In genomic region chr12:104356006-104356405, GRCm38 (mm10) we compare ENCODE assay signal across 31 mouse cellular contexts. TPM values are rescaled to one million over a fixed set of nuclear protein-coding genes. Genes with fewer than 3 reads are reported as not detected.
"Had no signal": no experiment of that assay in that cellular context is flagged by ENCODE, and none has a peak within 500 bp of the region (broad histone marks: within the 10 kb centered on the region; RNA-seq: fewer than 3 reads in every experiment).

No protein-coding gene starts in this region.

- H3K27ac ChIP-seq: kidney, postnatal 0 days; liver, embryonic 14.5 days; midbrain, embryonic 10.5 days had no signal

- H3K4me3 ChIP-seq: megakaryocyte, embryonic 14.5 days; midbrain, embryonic 10.5 days had no signal

- DNase-seq: kidney, adult 2 months; kidney, postnatal 36 days; layer of hippocampus, postnatal 36 days; left cerebral cortex, postnatal 4 days; lung, adult 18-20 months; lung, postnatal 14 days; lung, postnatal 4 days; midbrain, embryonic 14.5 days; thymus, adult 18-20 months; thymus, postnatal 14 days; thymus, postnatal 4 days had no signal

- H3K9ac ChIP-seq: liver, embryonic 14.5 days had no signal

- H3K4me1 ChIP-seq: midbrain, embryonic 10.5 days had no signal

- H3K36me3 ChIP-seq: midbrain, embryonic 10.5 days had no signal

- H3K9me3 ChIP-seq: megakaryocyte, embryonic 14.5 days; midbrain, embryonic 10.5 days had no signal

- ATAC-seq: intestine, postnatal 0 days had no signal

RNA-seq across cellular contexts. Expression of gene Serpina3k, which starts 17.7 kb away (rescaled TPM):
- total RNA-seq: layer of hippocampus, adult 8-10 months; layer of hippocampus, postnatal 10 days; layer of hippocampus, postnatal 36 days; left cerebral cortex, adult 8-10 months; left cerebral cortex, postnatal 14 days; left cerebral cortex, postnatal 4 days; midbrain, postnatal 0 days had no signal
- polyA plus RNA-seq: intestine, postnatal 0 days; kidney, adult 2 months; kidney, embryonic 14.5 days; kidney, postnatal 0 days; limb, embryonic 14.5 days; liver, embryonic 14.5 days; lung, embryonic 16.5 days; midbrain, embryonic 10.5 days; midbrain, embryonic 14.5 days; midbrain, postnatal 0 days; neural tube, embryonic 11.5 days; neural tube, embryonic 14.5 days; small intestine, adult 2 months; stomach, embryonic 16.5 days had no signal

RNA-seq across cellular contexts. Expression of gene Serpina3m, which starts 17.7 kb away (rescaled TPM):
- total RNA-seq: layer of hippocampus, postnatal 10 days; left cerebral cortex, postnatal 14 days; left cerebral cortex, postnatal 4 days; midbrain, postnatal 0 days had no signal
- polyA plus RNA-seq: intestine, postnatal 0 days; kidney, adult 2 months; kidney, embryonic 14.5 days; kidney, postnatal 0 days; limb, embryonic 14.5 days; lung, embryonic 16.5 days; midbrain, embryonic 10.5 days; midbrain, embryonic 14.5 days; midbrain, postnatal 0 days; neural tube, embryonic 11.5 days; neural tube, embryonic 14.5 days; small intestine, adult 2 months; spleen, adult 2 months; stomach, embryonic 16.5 days; testis, adult 2 months had no signal

RNA-seq across cellular contexts. Expression of gene Serpina3j, which starts 41.7 kb away (rescaled TPM):
- total RNA-seq: layer of hippocampus, adult 8-10 months; layer of hippocampus, postnatal 10 days; layer of hippocampus, postnatal 36 days; left cerebral cortex, adult 8-10 months; left cerebral cortex, postnatal 14 days; left cerebral cortex, postnatal 4 days; liver, adult 2 months; midbrain, postnatal 0 days had no signal
- polyA plus RNA-seq: intestine, postnatal 0 days; kidney, adult 2 months; kidney, embryonic 14.5 days; kidney, postnatal 0 days; liver, adult 2 months; liver, embryonic 14.5 days; lung, embryonic 16.5 days; midbrain, embryonic 10.5 days; midbrain, embryonic 14.5 days; midbrain, postnatal 0 days; neural tube, embryonic 11.5 days; neural tube, embryonic 14.5 days; small intestine, adult 2 months; spleen, adult 2 months; stomach, embryonic 16.5 days; testis, adult 2 months had no signal

RNA-seq across cellular contexts. Expression of gene Serpina3n, which starts 50.5 kb away (rescaled TPM):
- polyA plus RNA-seq: kidney, embryonic 14.5 days; midbrain, embryonic 10.5 days; neural tube, embryonic 11.5 days had no signal
